Mouse (Mus musculus): ENCODE data around the gene AI464131. TPM values are rescaled to one million over a fixed set of nuclear protein-coding genes. Genes with fewer than 3 reads are reported as not detected.

Gene AI464131
- polyA plus RNA-seq, 1 experiment from 2014 or later, result 8.3 TPM

GRCm38 (mm10) chr4:41495076-41495475, 7.8 kb downstream of the AI464131 start:
- Histone ChIP-seq H3K27me3 (ENCODE audit: control insufficient read depth, insufficient read depth, low read length) (peaks cover 35% of the 10 kb centered on the region), H3K9ac (ENCODE audit: low read depth, low read length) (no peak overlapping the region), H3K4me2 (replicated peaks; ENCODE audit: low read depth, low read length) (no peak overlapping the region), H3K4me3 (ENCODE audit: low read depth, low read length) (no peak overlapping the region), H3K36me3 (ENCODE audit: control insufficient read depth, insufficient read depth, low read length) (no peaks in the 10 kb centered on the region), H3K9me3 (ENCODE audit: control insufficient read depth, low read length) (no peaks in the 10 kb centered on the region), H3K4me1 (replicated peaks; ENCODE audit: control insufficient read depth, insufficient read depth, low read length) (peaks cover 10% of the 10 kb centered on the region), H3K27ac (ENCODE audit: low read depth, low read length) (no peak overlapping the region)
- DNase-seq (ENCODE audit: low spot score) (no peak), ATAC-seq (ENCODE audit: low FRiP score) (no peak)
- 87% methylated on average over 4 of the region's 4 CpGs for WGBS

GRCm38 (mm10) chr4:41494378-41494777, 8.5 kb downstream of the AI464131 start:
- DNase-seq (ENCODE audit: low spot score) (no peak), ATAC-seq (ENCODE audit: low FRiP score) (no peak)
- 39% methylated on average over 3 of the region's 3 CpGs for WGBS
- no peak overlapping the region for H3K27ac ChIP-seq (ENCODE audit: low read depth, low read length)
- H3K36me3 ChIP-seq (ENCODE audit: control insufficient read depth, insufficient read depth, low read length), result no peaks in the 10 kb centered on the region
- no peak overlapping the region for H3K9ac ChIP-seq (ENCODE audit: low read depth, low read length)
- H3K4me2 ChIP-seq (replicated peaks; ENCODE audit: low read depth, low read length), result no peak overlapping the region
- peaks cover 28% of the 10 kb centered on the region for H3K27me3 ChIP-seq (ENCODE audit: control insufficient read depth, insufficient read depth, low read length)
- peaks cover 10% of the 10 kb centered on the region for H3K4me1 ChIP-seq (replicated peaks; ENCODE audit: control insufficient read depth, insufficient read depth, low read length)
- no peak overlapping the region for H3K4me3 ChIP-seq (ENCODE audit: low read depth, low read length)
- H3K9me3 ChIP-seq (ENCODE audit: control insufficient read depth, low read length), result no peaks in the 10 kb centered on the region

GRCm38 (mm10) chr4:41493464-41494116, 9.3 kb downstream of the AI464131 start:
- Histone ChIP-seq H3K9me3 (ENCODE audit: control insufficient read depth, low read length) (no peaks in the 10 kb centered on the region), H3K4me1 (replicated peaks; ENCODE audit: control insufficient read depth, insufficient read depth, low read length) (peaks cover 7% of the 10 kb centered on the region), H3K36me3 (ENCODE audit: control insufficient read depth, insufficient read depth, low read length) (no peaks in the 10 kb centered on the region), H3K9ac (ENCODE audit: low read depth, low read length) (no peak overlapping the region), H3K27me3 (ENCODE audit: control insufficient read depth, insufficient read depth, low read length) (peaks cover 21% of the 10 kb centered on the region), H3K27ac (ENCODE audit: low read depth, low read length) (no peak overlapping the region), H3K4me3 (ENCODE audit: low read depth, low read length) (no peak overlapping the region), H3K4me2 (replicated peaks; ENCODE audit: low read depth, low read length) (no peak overlapping the region)
- ATAC-seq (ENCODE audit: low FRiP score), result no peak
- 77% methylated on average over 3 of the region's 3 CpGs for WGBS
- DNase-seq (ENCODE audit: low spot score), result no peak

- H3K36me3 ChIP-seq (ENCODE audit: control insufficient read depth, insufficient read depth, low read length), result no peaks in the 10 kb centered on the region
- H3K27me3 ChIP-seq (ENCODE audit: control insufficient read depth, insufficient read depth, low read length), result peaks cover 15% of the 10 kb centered on the region
- ATAC-seq (ENCODE audit: low FRiP score), result no peak
- H3K4me3 ChIP-seq (ENCODE audit: low read depth, low read length), result no peak overlapping the region
- H3K9me3 ChIP-seq (ENCODE audit: control insufficient read depth, low read length), result no peaks in the 10 kb centered on the region
- H3K4me2 ChIP-seq (replicated peaks; ENCODE audit: low read depth, low read length), result no peak overlapping the region
- 86% methylated on average over 7 of the region's 7 CpGs for WGBS
- no peak for DNase-seq (ENCODE audit: low spot score)
- peaks cover 2% of the 10 kb centered on the region for H3K4me1 ChIP-seq (replicated peaks; ENCODE audit: control insufficient read depth, insufficient read depth, low read length)
- no peak overlapping the region for H3K9ac ChIP-seq (ENCODE audit: low read depth, low read length)
- H3K27ac ChIP-seq (ENCODE audit: low read depth, low read length), result no peak overlapping the region
Measured at GRCm38 (mm10) chr4:41492951-41493350, 9.9 kb downstream of the AI464131 start.

- H3K27ac ChIP-seq (ENCODE audit: low read depth, low read length), result no peak overlapping the region
- DNase-seq (ENCODE audit: low spot score) (no peak), ATAC-seq (ENCODE audit: low FRiP score) (no peak)
- H3K9me3 ChIP-seq (ENCODE audit: control insufficient read depth, low read length), result no peaks in the 10 kb centered on the region
- H3K27me3 ChIP-seq (ENCODE audit: control insufficient read depth, insufficient read depth, low read length), result no peaks in the 10 kb centered on the region
- H3K4me3 ChIP-seq (ENCODE audit: low read depth, low read length), result no peak overlapping the region
- 69% methylated on average over 6 of the region's 6 CpGs for WGBS
- no peak overlapping the region for H3K4me2 ChIP-seq (replicated peaks; ENCODE audit: low read depth, low read length)
- no peaks in the 10 kb centered on the region for H3K4me1 ChIP-seq (replicated peaks; ENCODE audit: control insufficient read depth, insufficient read depth, low read length)
- no peaks in the 10 kb centered on the region for H3K36me3 ChIP-seq (ENCODE audit: control insufficient read depth, insufficient read depth, low read length)
- H3K9ac ChIP-seq (ENCODE audit: low read depth, low read length), result no peak overlapping the region
Measured at GRCm38 (mm10) chr4:41481601-41482017, 21.3 kb downstream of the AI464131 start.

GRCm38 (mm10) chr4:41480254-41480653, 22.6 kb downstream of the AI464131 start:
- 87% methylated on average over 8 of the region's 8 CpGs for WGBS
- H3K4me2 ChIP-seq (replicated peaks; ENCODE audit: low read depth, low read length), result no peak overlapping the region
- DNase-seq (ENCODE audit: low spot score), result no peak
- no peaks in the 10 kb centered on the region for H3K9me3 ChIP-seq (ENCODE audit: control insufficient read depth, low read length)
- H3K27ac ChIP-seq (ENCODE audit: low read depth, low read length), result no peak overlapping the region
- no peaks in the 10 kb centered on the region for H3K36me3 ChIP-seq (ENCODE audit: control insufficient read depth, insufficient read depth, low read length)
- H3K9ac ChIP-seq (ENCODE audit: low read depth, low read length), result no peak overlapping the region
- H3K27me3 ChIP-seq (ENCODE audit: control insufficient read depth, insufficient read depth, low read length), result no peaks in the 10 kb centered on the region
- H3K4me1 ChIP-seq (replicated peaks; ENCODE audit: control insufficient read depth, insufficient read depth, low read length), result no peaks in the 10 kb centered on the region
- ATAC-seq (ENCODE audit: low FRiP score), result no peak
- H3K4me3 ChIP-seq (ENCODE audit: low read depth, low read length), result no peak overlapping the region

GRCm38 (mm10) chr4:41479456-41479804, 23.4 kb downstream of the AI464131 start:
- no peak for DNase-seq (ENCODE audit: low spot score)
- Histone ChIP-seq H3K4me2 (replicated peaks; ENCODE audit: low read depth, low read length) (no peak overlapping the region), H3K4me1 (replicated peaks; ENCODE audit: control insufficient read depth, insufficient read depth, low read length) (no peaks in the 10 kb centered on the region), H3K9me3 (ENCODE audit: control insufficient read depth, low read length) (no peaks in the 10 kb centered on the region), H3K27ac (ENCODE audit: low read depth, low read length) (no peak overlapping the region), H3K36me3 (ENCODE audit: control insufficient read depth, insufficient read depth, low read length) (no peaks in the 10 kb centered on the region), H3K4me3 (ENCODE audit: low read depth, low read length) (no peak overlapping the region), H3K27me3 (ENCODE audit: control insufficient read depth, insufficient read depth, low read length) (no peaks in the 10 kb centered on the region), H3K9ac (ENCODE audit: low read depth, low read length) (no peak overlapping the region)
- 81% methylated on average over 1 of the region's 1 CpGs for WGBS
- no peak for ATAC-seq (ENCODE audit: low FRiP score)

GRCm38 (mm10) chr4:41478751-41479455, 24.0 kb downstream of the AI464131 start:
- H3K4me1 ChIP-seq (replicated peaks; ENCODE audit: control insufficient read depth, insufficient read depth, low read length), result no peaks in the 10 kb centered on the region
- no peaks in the 10 kb centered on the region for H3K36me3 ChIP-seq (ENCODE audit: control insufficient read depth, insufficient read depth, low read length)
- no peak overlapping the region for H3K4me3 ChIP-seq (ENCODE audit: low read depth, low read length)
- 67% methylated on average over 4 of the region's 4 CpGs for WGBS
- H3K9ac ChIP-seq (ENCODE audit: low read depth, low read length), result no peak overlapping the region
- no peaks in the 10 kb centered on the region for H3K27me3 ChIP-seq (ENCODE audit: control insufficient read depth, insufficient read depth, low read length)
- DNase-seq (ENCODE audit: low spot score), result no peak
- no peak overlapping the region for H3K27ac ChIP-seq (ENCODE audit: low read depth, low read length)
- no peak overlapping the region for H3K4me2 ChIP-seq (replicated peaks; ENCODE audit: low read depth, low read length)
- H3K9me3 ChIP-seq (ENCODE audit: control insufficient read depth, low read length), result no peaks in the 10 kb centered on the region
- ATAC-seq (ENCODE audit: low FRiP score), result no peak

GRCm38 (mm10) chr4:41477648-41478160, 25.2 kb downstream of the AI464131 start:
- Histone ChIP-seq H3K4me2 (replicated peaks; ENCODE audit: low read depth, low read length) (no peak overlapping the region), H3K4me1 (replicated peaks; ENCODE audit: control insufficient read depth, insufficient read depth, low read length) (no peaks in the 10 kb centered on the region), H3K4me3 (ENCODE audit: low read depth, low read length) (no peak overlapping the region), H3K36me3 (ENCODE audit: control insufficient read depth, insufficient read depth, low read length) (no peaks in the 10 kb centered on the region), H3K27ac (ENCODE audit: low read depth, low read length) (no peak overlapping the region), H3K9ac (ENCODE audit: low read depth, low read length) (no peak overlapping the region), H3K27me3 (ENCODE audit: control insufficient read depth, insufficient read depth, low read length) (no peaks in the 10 kb centered on the region), H3K9me3 (ENCODE audit: control insufficient read depth, low read length) (no peaks in the 10 kb centered on the region)
- no peak for ATAC-seq (ENCODE audit: low FRiP score)
- 91% methylated on average over 9 of the region's 9 CpGs for WGBS
- DNase-seq (ENCODE audit: low spot score), result no peak
